Mouse (Mus musculus) kidney, embryonic 15.5 days (tissue): ENCODE measurements around the gene Rapgef2. TPM values are rescaled to one million over a fixed set of nuclear protein-coding genes. Genes with fewer than 3 reads are reported as not detected.
"Not testable (repeated sequence)": the region's sequence is repeated elsewhere in the genome, so short reads cannot be mapped to it uniquely, and the experiment has no call there.

Experiments used
- ATAC-seq: fragments of 200-750 bp; cut with Nextera tagmentation; replicated peaks from 2 replicates; pipeline ENCODE4 v1.8.0; 2017; ENCODE audit warnings: moderate TSS enrichment; ENCODE audit not compliant: low FRiP score
- H3K27ac ChIP-seq: fragments of 300-500 bp; sonication (generic); 2 replicates; pipeline ENCODE4 v1.5.1; 2015; ENCODE audit warnings: mild to moderate bottlenecking, inconsistent platforms
- H3K27me3 ChIP-seq: fragments of 300-500 bp; sonication (generic); 2 replicates; pipeline ENCODE4 v1.6.1; 2015; ENCODE audit warnings: inconsistent platforms
- H3K36me3 ChIP-seq: fragments of 300-500 bp; sonication (generic); 2 replicates; pipeline ENCODE4 v1.6.1; 2015; ENCODE audit warnings: inconsistent platforms
- H3K4me1 ChIP-seq: fragments of 300-500 bp; sonication (generic); 2 replicates; pipeline ENCODE4 v1.6.1; 2015; ENCODE audit warnings: inconsistent platforms
- H3K4me2 ChIP-seq: fragments of 300-500 bp; sonication (generic); 2 replicates; pipeline ENCODE4 v1.6.1; 2015; ENCODE audit warnings: moderate library complexity, mild to moderate bottlenecking, inconsistent platforms
- H3K4me3 ChIP-seq: fragments of 300-500 bp; sonication (generic); replicated peaks from 2 replicates; pipeline ENCODE4 v1.5.1; 2015; ENCODE audit warnings: mild to moderate bottlenecking, inconsistent platforms
- H3K9ac ChIP-seq: fragments of 300-500 bp; sonication (generic); 2 replicates; pipeline ENCODE4 v1.6.1; 2015; ENCODE audit warnings: mild to moderate bottlenecking, inconsistent platforms
- H3K9me3 ChIP-seq: fragments of 300-500 bp; sonication (generic); replicated peaks from 2 replicates; pipeline ENCODE4 v1.6.1; 2016; ENCODE audit warnings: inconsistent platforms
- WGBS: fragments of 180-500 bp; shearing (Covaris S2); methylation state at CpG from one replicate; pipeline ENCODE4 v1.1.7; 2015; ENCODE audit warnings: mixed read lengths; 5-methylcytosine and 5-hydroxymethylcytosine counted together
- polyA plus RNA-seq: library from polyadenylated mRNA; unstranded; fragments of >200 nt; fragmentation: Nextera tagmentation; extraction: Ambion mirVana; gene quantifications from 2 replicates; pipeline ENCODE4 v1.2.1, GENCODE M21; 2015

The Rapgef2 gene
- polyA plus RNA-seq, 1 experiment from 2014 or later: 5.4 TPM

DNA sequence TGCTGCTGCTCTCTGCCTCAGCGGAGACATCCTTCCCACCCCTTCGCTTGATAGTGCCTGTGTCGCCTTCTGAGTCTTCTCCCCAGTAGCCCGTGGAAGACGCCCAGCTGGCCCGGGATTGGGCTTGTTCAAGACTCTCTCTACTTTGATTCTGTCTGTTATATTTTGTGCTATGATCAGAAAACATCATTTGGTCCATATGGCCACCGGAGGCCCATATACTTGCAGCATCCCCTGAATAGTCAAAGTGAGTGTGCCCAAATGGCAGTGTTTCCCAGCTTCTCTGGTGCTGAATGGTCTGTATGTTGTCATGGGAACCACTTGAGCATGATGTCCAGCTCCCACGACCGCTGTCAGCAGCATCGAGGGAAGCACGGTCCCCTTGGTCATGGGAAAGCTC lies 217.3 kb downstream of the Rapgef2 start:
- no peaks in the 10 kb centered on the region for H3K9me3 ChIP-seq
- no peak overlapping the region for H3K9ac ChIP-seq
- WGBS: 89% methylated on average over 11 of the region's 11 CpGs
- no peak overlapping the region for H3K27ac ChIP-seq
- H3K4me2 ChIP-seq: no peak overlapping the region
- H3K4me1 ChIP-seq: 0 out of 2 replicates have a peak, but pooled peaks cover 5% of the 10 kb centered on the region
- H3K4me3 ChIP-seq: no peak overlapping the region
- no peaks in the 10 kb centered on the region for H3K27me3 ChIP-seq
- peaks cover 59% of the 10 kb centered on the region for H3K36me3 ChIP-seq
- no peak for ATAC-seq

DNA sequence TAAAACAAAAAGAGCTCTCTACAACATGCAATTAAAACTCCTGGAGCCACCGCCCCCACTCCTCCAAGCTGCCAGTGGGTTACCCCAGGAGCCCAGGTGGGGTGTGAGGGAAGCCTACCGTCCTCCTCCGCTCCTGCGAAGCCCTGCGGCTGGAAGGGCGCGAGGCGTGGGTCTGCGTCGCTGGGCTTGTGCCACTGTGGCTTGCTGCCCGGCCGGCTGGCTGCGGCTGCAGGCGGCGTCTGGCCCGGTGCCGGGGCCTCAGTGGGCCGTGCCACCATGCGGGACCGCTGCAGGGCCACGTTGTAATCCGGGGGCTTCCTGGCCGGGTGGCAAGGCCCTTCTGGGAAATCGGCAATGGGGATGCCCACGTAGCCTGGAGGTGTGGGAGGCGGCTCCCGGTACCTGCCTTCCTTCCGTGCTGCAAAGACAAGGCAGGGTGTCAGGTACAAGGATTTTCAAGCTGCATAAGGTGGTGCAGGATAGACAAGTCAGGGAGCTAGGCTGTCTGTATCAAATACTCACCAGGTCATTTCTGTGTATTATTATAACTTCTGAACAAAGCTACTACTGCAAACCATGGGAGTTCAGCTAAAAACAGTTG lies 219.8 kb downstream of the Rapgef2 start:
- Histone ChIP-seq H3K9me3 (no peaks in the 10 kb centered on the region), H3K27me3 (no peaks in the 10 kb centered on the region), H3K4me3 (no peak overlapping the region), H3K4me1 (0 out of 2 replicates have a peak, but pooled peaks cover 5% of the 10 kb centered on the region), H3K27ac (no peak overlapping the region), H3K36me3 (peaks cover 57% of the 10 kb centered on the region), H3K4me2 (no peak overlapping the region), H3K9ac (no peak overlapping the region)
- ATAC-seq: no peak; the same call in 1 of the 2 replicates
- WGBS: 91% methylated on average over 28 of the region's 28 CpGs

DNA sequence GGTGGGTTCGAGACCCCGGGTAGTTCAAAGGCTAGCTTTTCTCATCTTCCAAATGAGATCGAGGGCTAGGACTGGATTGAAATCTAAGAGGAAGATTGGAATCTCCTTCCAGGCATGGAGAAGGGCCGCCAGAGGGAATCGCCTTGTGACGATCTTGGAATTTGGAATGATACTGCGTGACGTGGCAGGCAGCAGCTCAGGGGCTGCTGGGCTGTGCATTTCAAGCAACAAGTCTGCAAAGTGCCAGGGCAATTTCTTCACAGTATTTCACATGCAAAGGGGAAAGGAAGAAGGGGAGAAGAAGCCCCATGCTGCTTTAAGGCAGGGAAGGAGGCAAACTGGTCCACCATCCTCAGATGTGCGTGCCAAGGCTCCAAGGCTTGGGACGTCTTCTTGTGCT lies 222.2 kb downstream of the Rapgef2 start:
- H3K9me3 ChIP-seq: no peaks in the 10 kb centered on the region
- 92% methylated on average over 10 of the region's 10 CpGs for WGBS
- no peaks in the 10 kb centered on the region for H3K4me1 ChIP-seq
- no peaks in the 10 kb centered on the region for H3K27me3 ChIP-seq
- H3K4me2 ChIP-seq: no peak overlapping the region
- peaks cover 47% of the 10 kb centered on the region for H3K36me3 ChIP-seq
- H3K9ac ChIP-seq: no peak overlapping the region
- ATAC-seq: no peak
- H3K4me3 ChIP-seq: no peak overlapping the region
- no peak overlapping the region for H3K27ac ChIP-seq

GRCm38 (mm10) chr3:79061426-79061825 lies 224.9 kb downstream of the Rapgef2 start:
- 88% methylated on average over 6 of the region's 6 CpGs for WGBS
- Histone ChIP-seq H3K27me3 (no peaks in the 10 kb centered on the region), H3K9ac (no peak overlapping the region), H3K9me3 (no peaks in the 10 kb centered on the region), H3K4me2 (no peak overlapping the region), H3K4me1 (no peaks in the 10 kb centered on the region), H3K36me3 (peaks cover 26% of the 10 kb centered on the region), H3K4me3 (no peak overlapping the region), H3K27ac (no peak overlapping the region)
- no peak for ATAC-seq

DNA sequence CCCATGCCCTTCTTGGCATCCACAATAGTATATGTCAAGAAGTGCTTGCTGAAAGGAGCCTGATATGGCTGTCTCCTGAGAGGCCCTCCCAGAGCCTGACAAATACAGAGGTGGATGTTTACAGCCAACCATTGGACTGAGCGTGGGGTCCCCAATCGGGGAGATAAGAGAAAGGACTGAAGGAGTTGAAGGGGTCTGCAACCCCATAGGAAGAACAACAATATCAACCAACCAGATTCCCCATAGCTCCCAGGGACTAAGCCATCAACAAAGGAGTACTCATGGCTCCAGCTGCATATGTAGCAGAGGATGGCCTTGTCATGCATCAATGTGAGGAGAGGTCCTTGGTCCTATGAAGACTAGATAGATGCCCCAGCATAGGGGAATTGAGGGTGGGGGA lies 227.8 kb downstream of the Rapgef2 start:
- not testable (repeated sequence) for H3K9me3 ChIP-seq, H3K36me3 ChIP-seq, H3K27me3 ChIP-seq, H3K4me2 ChIP-seq, ATAC-seq, H3K4me3 ChIP-seq, H3K4me1 ChIP-seq, H3K27ac ChIP-seq, H3K9ac ChIP-seq
- WGBS: 93% methylated on average over 2 of the region's 2 CpGs

GRCm38 (mm10) chr3:79045251-79045650 lies 241.1 kb downstream of the Rapgef2 start:
- no peak overlapping the region for H3K4me2 ChIP-seq
- H3K4me1 ChIP-seq: no peaks in the 10 kb centered on the region
- no peak overlapping the region for H3K27ac ChIP-seq
- no peaks in the 10 kb centered on the region for H3K27me3 ChIP-seq
- no peak overlapping the region for H3K4me3 ChIP-seq
- WGBS: 56% methylated on average over 5 of the region's 5 CpGs
- no peaks in the 10 kb centered on the region for H3K9me3 ChIP-seq
- no peak overlapping the region for H3K9ac ChIP-seq
- no peak for ATAC-seq
- no peaks in the 10 kb centered on the region for H3K36me3 ChIP-seq

DNA sequence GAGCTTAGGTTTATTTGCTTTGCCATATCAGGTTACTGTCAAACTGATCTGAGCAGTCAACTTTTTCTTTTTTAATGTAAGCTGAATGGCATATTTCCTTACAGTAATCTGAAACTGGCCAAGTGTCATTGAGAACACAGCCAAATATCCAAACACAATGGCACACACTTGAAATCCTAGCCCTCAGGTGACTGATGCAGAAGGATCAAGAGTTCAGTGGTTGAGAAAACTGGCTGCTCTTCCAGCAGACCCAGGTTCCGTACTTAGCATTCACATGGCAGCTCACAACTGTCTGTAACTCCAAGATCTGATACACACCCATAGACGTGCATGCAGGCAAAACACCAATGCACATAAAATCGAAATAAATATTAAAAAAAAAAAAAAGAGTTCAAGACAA lies 243.3 kb downstream of the Rapgef2 start:
- Histone ChIP-seq H3K9ac (no peak overlapping the region), H3K36me3 (no peaks in the 10 kb centered on the region), H3K4me2 (no peak overlapping the region), H3K27me3 (no peaks in the 10 kb centered on the region), H3K27ac (no peak overlapping the region), H3K9me3 (no peaks in the 10 kb centered on the region), H3K4me3 (no peak overlapping the region), H3K4me1 (no peaks in the 10 kb centered on the region)
- WGBS: 50% methylated on average over 3 of the region's 3 CpGs
- ATAC-seq: no peak

DNA sequence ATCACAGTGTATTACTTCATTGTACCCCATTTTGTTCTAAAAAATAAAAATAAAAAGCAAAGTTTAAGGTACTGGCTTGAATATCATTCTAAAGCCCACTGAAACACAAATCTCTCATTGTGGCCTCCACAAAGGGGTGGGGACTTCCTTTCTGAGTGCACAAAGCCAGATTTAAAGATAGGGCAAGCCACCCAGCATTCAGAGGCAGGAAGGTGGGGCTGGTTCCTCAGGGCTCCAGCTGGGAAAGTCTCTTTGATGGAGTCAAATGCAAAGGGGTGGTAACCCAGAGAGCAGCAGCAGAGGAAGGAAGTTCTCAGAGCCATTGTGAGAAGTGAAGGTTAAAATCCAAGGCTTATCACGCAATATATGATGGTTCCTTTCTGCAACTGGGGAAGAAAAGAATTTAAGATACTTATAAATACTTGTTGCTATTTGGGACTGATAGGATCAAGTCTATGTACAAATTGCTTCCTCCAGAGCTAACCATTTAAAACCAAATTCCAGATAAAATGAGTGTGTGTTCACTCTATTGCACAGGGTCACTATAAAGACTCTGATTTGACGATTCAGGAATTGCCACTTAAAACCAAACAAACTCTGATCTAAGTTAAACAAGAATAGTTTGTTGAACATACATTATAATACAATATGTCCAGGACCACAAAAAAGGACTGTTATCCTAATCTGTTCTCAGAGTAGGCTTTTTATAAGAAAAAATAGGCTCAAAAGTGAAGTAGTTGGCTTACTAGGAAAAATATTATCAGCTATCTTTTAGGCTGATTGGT lies 246.5 kb downstream of the Rapgef2 start:
- H3K4me1 ChIP-seq: no peaks in the 10 kb centered on the region
- no peaks in the 10 kb centered on the region for H3K9me3 ChIP-seq
- H3K4me3 ChIP-seq: no peak overlapping the region
- H3K27ac ChIP-seq: no peak overlapping the region
- no peak overlapping the region for H3K4me2 ChIP-seq
- WGBS: 52% methylated on average over 2 of the region's 2 CpGs
- no peak overlapping the region for H3K9ac ChIP-seq
- no peaks in the 10 kb centered on the region for H3K36me3 ChIP-seq
- no peaks in the 10 kb centered on the region for H3K27me3 ChIP-seq
- no peak; the same call in 1 of the 2 replicates for ATAC-seq

DNA sequence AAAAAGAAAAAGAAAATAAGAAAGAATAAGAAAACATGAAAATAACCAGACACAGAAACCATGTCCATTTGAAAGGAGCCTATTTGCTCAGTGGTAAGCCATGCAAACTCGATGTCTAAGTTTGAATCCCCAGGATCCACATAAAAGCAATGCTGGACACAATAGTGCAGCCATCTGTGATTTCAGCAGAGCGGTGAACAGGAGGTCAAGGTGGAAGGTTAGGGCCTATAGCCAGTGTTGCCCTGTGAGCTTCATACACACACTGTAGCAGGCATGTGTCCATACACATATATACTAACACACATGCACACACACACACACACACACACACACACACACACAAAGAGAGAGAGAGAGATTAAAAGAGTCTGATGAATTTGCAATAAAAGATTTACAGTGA lies 247.3 kb downstream of the Rapgef2 start:
- Histone ChIP-seq H3K9me3 (no peaks in the 10 kb centered on the region), H3K36me3 (no peaks in the 10 kb centered on the region), H3K27ac (no peak overlapping the region), H3K4me2 (no peak overlapping the region), H3K4me1 (no peaks in the 10 kb centered on the region), H3K27me3 (no peaks in the 10 kb centered on the region), H3K9ac (no peak overlapping the region), H3K4me3 (no peak overlapping the region)
- 85% methylated on average over 2 of the region's 2 CpGs for WGBS
- no peak for ATAC-seq

GRCm38 (mm10) chr3:79034457-79034856 lies 251.9 kb downstream of the Rapgef2 start:
- H3K9me3 ChIP-seq: no peaks in the 10 kb centered on the region
- H3K4me3 ChIP-seq: no peak overlapping the region
- H3K36me3 ChIP-seq: no peaks in the 10 kb centered on the region
- H3K27me3 ChIP-seq: no peaks in the 10 kb centered on the region
- H3K9ac ChIP-seq: no peak overlapping the region
- WGBS: 92% methylated on average over 2 of the region's 2 CpGs
- H3K4me1 ChIP-seq: no peaks in the 10 kb centered on the region
- H3K27ac ChIP-seq: no peak overlapping the region
- ATAC-seq: no peak
- H3K4me2 ChIP-seq: no peak overlapping the region

- H3K36me3 ChIP-seq: no peaks in the 10 kb centered on the region
- 84% methylated on average over 4 of the region's 4 CpGs for WGBS
- ATAC-seq: no peak
- H3K27ac ChIP-seq: no peak overlapping the region
- no peak overlapping the region for H3K4me3 ChIP-seq
- H3K9me3 ChIP-seq: no peaks in the 10 kb centered on the region
- H3K4me2 ChIP-seq: no peak overlapping the region
- no peak overlapping the region for H3K9ac ChIP-seq
- H3K4me1 ChIP-seq: no peaks in the 10 kb centered on the region
- H3K27me3 ChIP-seq: no peaks in the 10 kb centered on the region
These were observed 255.5 kb downstream of the Rapgef2 start for GRCm38 (mm10) chr3:79030855-79031254.

GRCm38 (mm10) chr3:79028153-79028878 lies 258.0 kb downstream of the Rapgef2 start:
- Histone ChIP-seq H3K4me2 (no peak overlapping the region), H3K4me3 (no peak overlapping the region), H3K36me3 (no peaks in the 10 kb centered on the region), H3K9me3 (no peaks in the 10 kb centered on the region), H3K4me1 (no peaks in the 10 kb centered on the region), H3K9ac (no peak overlapping the region), H3K27ac (no peak overlapping the region), H3K27me3 (no peaks in the 10 kb centered on the region)
- ATAC-seq: no peak
- 83% methylated on average over 14 of the region's 14 CpGs for WGBS
